Mouse (Mus musculus): ENCODE results near the gene Eif2ak4. TPM values are rescaled to one million over a fixed set of nuclear protein-coding genes. Genes with fewer than 3 reads are reported as not detected.

The Eif2ak4 gene
- polyA plus RNA-seq, 1 experiment from 2014 or later: 14.8 TPM

DNA sequence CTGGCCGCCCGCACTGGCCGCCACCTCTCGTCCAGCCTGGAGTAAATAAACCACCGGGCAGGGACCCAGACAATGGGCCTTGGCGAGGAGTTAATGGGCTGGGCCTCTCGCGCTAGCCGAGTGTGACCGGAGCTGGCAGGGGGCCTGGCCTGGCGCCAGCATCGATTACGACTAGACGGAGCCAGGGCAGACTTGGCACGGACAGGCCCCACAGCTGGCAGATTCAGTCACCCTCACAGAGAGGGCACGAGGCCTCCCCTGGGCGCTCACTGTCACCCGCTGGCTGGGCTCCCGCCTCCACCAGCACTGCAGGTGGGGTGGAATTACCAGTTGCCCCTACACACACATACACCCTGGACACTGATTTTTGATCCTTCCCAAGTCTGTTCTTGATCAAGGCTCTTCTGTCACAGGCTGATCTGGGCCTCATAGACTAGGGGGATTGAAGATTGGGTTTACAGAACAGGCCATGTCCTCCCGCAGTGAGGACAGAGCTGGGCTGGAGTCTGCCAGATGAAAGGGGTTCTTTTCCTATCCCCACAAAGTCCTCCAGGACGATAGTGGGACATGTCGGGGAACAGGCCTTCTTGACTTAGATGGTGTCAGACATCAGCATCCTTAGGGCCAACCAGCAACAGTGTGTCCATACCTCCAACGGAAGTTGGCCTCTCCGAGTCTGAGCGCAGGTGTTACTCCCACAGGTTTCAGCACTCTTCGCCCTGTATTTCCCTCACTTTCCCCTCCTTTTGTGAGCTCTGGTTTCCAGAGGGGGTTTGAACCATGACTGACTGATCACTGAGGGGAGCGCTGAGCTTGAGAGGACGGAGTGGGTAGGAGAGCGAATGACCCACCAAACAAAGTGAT lies 122.3 kb downstream of the Eif2ak4 start:
- peak overlapping the region; percentile 81 for H3K27ac ChIP-seq
- H3K4me3 ChIP-seq (replicated peaks): no peak overlapping the region
- peaks cover 32% of the 10 kb centered on the region for H3K4me1 ChIP-seq (replicated peaks)
- H3K27me3 ChIP-seq: peaks cover 14% of the 10 kb centered on the region; the same call in 1 of the 2 replicates
- H3K36me3 ChIP-seq: no peaks in the 10 kb centered on the region
- ATAC-seq (ENCODE audit: insufficient number of reproducible peaks, insufficient read depth, low FRiP score, low TSS enrichment, low read depth): peak; percentile 64; the same call in 1 of the 2 replicates
- H3K9ac ChIP-seq (replicated peaks): peak overlapping the region; percentile 32
- 30% methylated on average over 29 of the region's 29 CpGs for WGBS
- peak overlapping the region; percentile 28; the same call in 1 of the 2 replicates for H3K4me2 ChIP-seq
- no peaks in the 10 kb centered on the region for H3K9me3 ChIP-seq

DNA sequence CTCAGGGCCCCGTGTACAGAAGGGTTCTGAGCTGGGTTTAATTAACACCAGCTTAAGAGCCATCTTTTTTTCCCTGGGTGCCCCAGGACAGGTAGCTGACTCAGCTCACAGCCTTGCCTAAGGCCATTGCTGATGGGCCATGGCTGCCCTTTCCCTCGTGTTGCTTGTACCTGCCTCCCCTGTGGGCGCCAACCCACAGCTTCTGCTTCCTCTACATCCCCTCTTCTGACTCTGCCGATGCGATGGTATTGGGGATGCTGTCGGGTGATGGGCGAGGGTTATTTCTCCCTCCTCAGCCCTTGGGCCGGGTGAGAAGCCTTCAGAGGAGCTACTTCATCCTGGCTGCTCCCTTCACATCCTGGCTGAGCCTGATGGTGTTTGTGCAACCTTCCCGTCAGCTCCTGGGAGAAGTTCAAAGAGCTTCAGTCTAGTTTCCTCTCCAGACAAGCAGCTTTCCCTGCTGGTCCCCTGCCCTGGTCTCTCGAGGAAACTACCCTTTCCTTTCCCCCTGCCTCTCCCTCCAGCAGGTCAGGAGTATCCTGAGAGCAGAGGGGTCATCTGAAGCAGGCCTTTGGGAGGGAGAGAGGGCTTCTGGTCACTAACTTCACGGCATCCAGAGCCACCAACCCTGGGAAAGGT lies 123.5 kb downstream of the Eif2ak4 start:
- peak overlapping the region; percentile 32; the same call in 1 of the 2 replicates for H3K27ac ChIP-seq
- no peak for ATAC-seq (ENCODE audit: insufficient number of reproducible peaks, insufficient read depth, low FRiP score, low TSS enrichment, low read depth)
- WGBS: 45% methylated on average over 11 of the region's 11 CpGs

GRCm38 (mm10) chr2:118512418-118513377 lies 124.3 kb downstream of the Eif2ak4 start:
- Histone ChIP-seq H3K4me1 (replicated peaks) (peaks cover 32% of the 10 kb centered on the region), H3K27ac (peak overlapping the region; percentile 32; the same call in 1 of the 2 replicates), H3K4me2 (no peak overlapping the region), H3K4me3 (replicated peaks) (no peak overlapping the region), H3K9me3 (no peaks in the 10 kb centered on the region), H3K27me3 (peaks cover 14% of the 10 kb centered on the region; the same call in 1 of the 2 replicates), H3K9ac (replicated peaks) (no peak overlapping the region), H3K36me3 (no peaks in the 10 kb centered on the region)
- WGBS: 76% methylated on average over 16 of the region's 16 CpGs
- ATAC-seq (ENCODE audit: insufficient number of reproducible peaks, insufficient read depth, low FRiP score, low TSS enrichment, low read depth): no peak

More for the DNA sequence above, 123.5 kb downstream of the Eif2ak4 start:
- no peaks in the 10 kb centered on the region for H3K9me3 ChIP-seq
- H3K9ac ChIP-seq (replicated peaks): no peak overlapping the region
- H3K4me2 ChIP-seq: no peak overlapping the region
- H3K4me3 ChIP-seq (replicated peaks): no peak overlapping the region
- peaks cover 32% of the 10 kb centered on the region for H3K4me1 ChIP-seq (replicated peaks)
- H3K36me3 ChIP-seq: no peaks in the 10 kb centered on the region
- H3K27me3 ChIP-seq: peaks cover 14% of the 10 kb centered on the region; the same call in 1 of the 2 replicates

GRCm38 (mm10) chr2:118520042-118520933 lies 131.9 kb downstream of the Eif2ak4 start:
- ATAC-seq (ENCODE audit: insufficient number of reproducible peaks, insufficient read depth, low FRiP score, low TSS enrichment, low read depth): peak; percentile 96
- Histone ChIP-seq H3K4me3 (replicated peaks) (no peak overlapping the region), H3K4me2 (no peak overlapping the region), H3K27ac (peak overlapping the region; percentile 93), H3K9me3 (no peaks in the 10 kb centered on the region), H3K9ac (replicated peaks) (no peak overlapping the region), H3K27me3 (no peaks in the 10 kb centered on the region), H3K36me3 (no peaks in the 10 kb centered on the region), H3K4me1 (replicated peaks) (peaks cover 47% of the 10 kb centered on the region)
- WGBS: 30% methylated on average over 9 of the region's 9 CpGs

- no peaks in the 10 kb centered on the region for H3K9me3 ChIP-seq
- H3K27ac ChIP-seq: peak overlapping the region; percentile 57
- no peak overlapping the region for H3K4me3 ChIP-seq (replicated peaks)
- peaks cover 47% of the 10 kb centered on the region for H3K4me1 ChIP-seq (replicated peaks)
- no peaks in the 10 kb centered on the region for H3K36me3 ChIP-seq
- no peak overlapping the region for H3K9ac ChIP-seq (replicated peaks)
- no peak for ATAC-seq (ENCODE audit: insufficient number of reproducible peaks, insufficient read depth, low FRiP score, low TSS enrichment, low read depth)
- no peaks in the 10 kb centered on the region for H3K27me3 ChIP-seq
- no peak overlapping the region for H3K4me2 ChIP-seq
- 15% methylated on average over 2 of the region's 2 CpGs for WGBS
Observed at GRCm38 (mm10) chr2:118522265-118522664, 133.8 kb downstream of the Eif2ak4 start.

GRCm38 (mm10) chr2:118523163-118523730 lies 134.8 kb downstream of the Eif2ak4 start:
- Histone ChIP-seq H3K27me3 (no peaks in the 10 kb centered on the region), H3K9ac (replicated peaks) (no peak overlapping the region), H3K4me2 (no peak overlapping the region), H3K27ac (0 out of 2 replicates have a peak overlapping the region, but pooled peaks have one; percentile 8), H3K9me3 (no peaks in the 10 kb centered on the region), H3K4me1 (replicated peaks) (peaks cover 50% of the 10 kb centered on the region), H3K36me3 (no peaks in the 10 kb centered on the region), H3K4me3 (replicated peaks) (no peak overlapping the region)
- no peak for ATAC-seq (ENCODE audit: insufficient number of reproducible peaks, insufficient read depth, low FRiP score, low TSS enrichment, low read depth)
- WGBS: 60% methylated on average over 5 of the region's 5 CpGs

DNA sequence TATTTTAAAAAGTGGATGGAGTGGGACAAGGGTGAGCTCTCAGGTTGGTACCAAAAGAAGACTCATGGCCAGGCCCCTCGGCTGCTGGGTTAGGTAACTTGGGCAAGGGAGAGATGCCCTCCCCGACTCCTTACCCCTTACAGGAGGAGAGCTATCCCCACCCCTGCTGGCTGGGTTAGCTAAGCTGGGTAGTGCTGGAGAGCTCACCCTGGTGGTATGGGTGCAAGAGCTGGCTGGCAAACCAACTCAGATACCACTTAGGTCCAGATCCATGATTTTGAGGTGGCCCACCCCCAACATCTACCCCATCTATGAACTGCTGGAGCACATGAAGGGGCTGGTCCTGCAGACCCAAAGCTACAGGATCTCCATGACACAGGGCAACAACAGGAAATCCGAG lies 136.4 kb downstream of the Eif2ak4 start:
- H3K4me1 ChIP-seq (replicated peaks): peaks cover 49% of the 10 kb centered on the region
- no peaks in the 10 kb centered on the region for H3K27me3 ChIP-seq
- no peak overlapping the region for H3K27ac ChIP-seq
- WGBS: 77% methylated on average over 3 of the region's 3 CpGs
- H3K9ac ChIP-seq (replicated peaks): no peak overlapping the region
- no peak overlapping the region for H3K4me3 ChIP-seq (replicated peaks)
- no peak for ATAC-seq (ENCODE audit: insufficient number of reproducible peaks, insufficient read depth, low FRiP score, low TSS enrichment, low read depth)
- no peaks in the 10 kb centered on the region for H3K36me3 ChIP-seq
- no peak overlapping the region for H3K4me2 ChIP-seq
- H3K9me3 ChIP-seq: no peaks in the 10 kb centered on the region

Other genes starting within 250 kb of the Eif2ak4 start
- gene Fsip1, start 131.7 kb upstream of the Eif2ak4 start, polyA plus RNA-seq (2016; fragmentation: Nextera tagmentation; extraction: Ambion mirVana): 0.76 and 0.83 TPM in 2 replicates
- 0.10 and 0.16 TPM in 2 replicates for gene Gpr176, start 15.2 kb upstream of the Eif2ak4 start, polyA plus RNA-seq (2016; fragmentation: Nextera tagmentation; extraction: Ambion mirVana)
- 223 and 232 TPM in 2 replicates for gene Srp14, start 91.1 kb downstream of the Eif2ak4 start, polyA plus RNA-seq (2016; fragmentation: Nextera tagmentation; extraction: Ambion mirVana)
- gene Bmf, start 161.1 kb downstream of the Eif2ak4 start, polyA plus RNA-seq (2016; fragmentation: Nextera tagmentation; extraction: Ambion mirVana): 4.8 and 7.1 TPM in 2 replicates
- gene Bub1b, start 209.6 kb downstream of the Eif2ak4 start, polyA plus RNA-seq (2016; fragmentation: Nextera tagmentation; extraction: Ambion mirVana): 119 and 127 TPM in 2 replicates

All from limb, embryonic 12.5 days (tissue).